Mouse (Mus musculus): ENCODE data around the gene 1700086D15Rik. TPM values are rescaled to one million over a fixed set of nuclear protein-coding genes. Genes with fewer than 3 reads are reported as not detected.

1700086D15Rik gene
- polyA plus RNA-seq (2012; rRNA removed) (0.12 and 0.16 TPM in 2 replicates), polyA plus RNA-seq (2014; fragmentation: Nextera tagmentation; extraction: Ambion mirVana) (not detected in 2 replicates)

- Histone ChIP-seq H3K4me3 (replicated peaks; ENCODE audit: low read length) (no peak within 1 kb of the TSS), H3K27ac (replicated peaks; ENCODE audit: low read depth, low read length) (no peak within 1 kb of the TSS), H3K9me3 (ENCODE audit: control insufficient read depth, low read length) (no peaks in the 10 kb centered on the region), H3K36me3 (ENCODE audit: control insufficient read depth, insufficient read depth, low read length) (no peaks in the 10 kb centered on the region), H3K27me3 (ENCODE audit: control insufficient read depth, insufficient read depth, low read length) (no peaks in the 10 kb centered on the region), H3K4me1 (ENCODE audit: control insufficient read depth, insufficient read depth, low read length) (no peaks in the 10 kb centered on the region; the same call in 1 of the 2 replicates), H3K4me2 (replicated peaks; ENCODE audit: low read depth, low read length, severe bottlenecking) (no peak within 1 kb of the TSS), H3K9ac (ENCODE audit: low read depth, low read length, severe bottlenecking) (no peak within 1 kb of the TSS)
- ATAC-seq (ENCODE audit: low FRiP score, low read depth) (no peak), DNase-seq (ENCODE audit: low spot score) (no peak)
- no peak for TF ChIP-seq POLR2A (IDR thresholded peaks at IDR 0.05; ENCODE audit: borderline replicate concordance, extremely low read depth, insufficient read depth, insufficient read length)
- WGBS: 95% methylated on average over 5 of the region's 5 CpGs
Observed at GRCm38 (mm10) chr11:65159791-65160190, at the start of gene 1700086D15Rik. TSS of gene 1700086D15Rik (minus strand) at chr11:65159891.

- H3K4me3 ChIP-seq (replicated peaks; ENCODE audit: low read length): no peak overlapping the region
- H3K4me2 ChIP-seq (replicated peaks; ENCODE audit: low read depth, low read length, severe bottlenecking): no peak overlapping the region
- H3K36me3 ChIP-seq (ENCODE audit: control insufficient read depth, insufficient read depth, low read length): no peaks in the 10 kb centered on the region
- H3K9ac ChIP-seq (ENCODE audit: low read depth, low read length, severe bottlenecking): no peak overlapping the region
- H3K27me3 ChIP-seq (ENCODE audit: control insufficient read depth, insufficient read depth, low read length): no peaks in the 10 kb centered on the region
- no peak for TF ChIP-seq POLR2A (IDR thresholded peaks at IDR 0.05; ENCODE audit: borderline replicate concordance, extremely low read depth, insufficient read depth, insufficient read length)
- no peak for ATAC-seq (ENCODE audit: low FRiP score, low read depth)
- H3K4me1 ChIP-seq (ENCODE audit: control insufficient read depth, insufficient read depth, low read length): no peaks in the 10 kb centered on the region
- H3K9me3 ChIP-seq (ENCODE audit: control insufficient read depth, low read length): no peaks in the 10 kb centered on the region
- H3K27ac ChIP-seq (replicated peaks; ENCODE audit: low read depth, low read length): no peak overlapping the region
- 51% methylated on average over 6 of the region's 6 CpGs for WGBS
- no peak for DNase-seq (ENCODE audit: low spot score)
Observed at GRCm38 (mm10) chr11:65209441-65209840, 49.8 kb upstream of the 1700086D15Rik start.

DNA sequence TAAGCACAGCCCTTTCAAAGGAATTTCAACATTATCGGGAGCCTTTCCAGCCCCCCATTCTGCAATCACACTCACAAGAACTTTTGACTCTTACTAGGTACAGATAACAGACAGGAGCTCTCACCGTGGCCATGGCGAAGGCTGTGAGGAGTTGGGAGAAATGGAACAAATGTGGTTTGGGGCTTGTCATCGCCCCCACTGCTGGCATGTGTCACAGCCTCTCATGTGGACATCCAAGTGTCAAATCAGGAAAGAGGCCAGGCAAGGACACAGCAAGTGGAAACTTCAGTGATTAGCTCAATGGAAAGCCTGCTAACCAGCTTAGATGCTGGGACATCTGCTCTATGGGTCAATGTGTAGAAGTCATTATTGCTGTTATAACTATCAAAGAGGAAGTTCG is 45.6 kb upstream of the 1700086D15Rik start:
- DNase-seq (ENCODE audit: low spot score): no peak

GRCm38 (mm10) chr11:65204651-65205050 is 45.0 kb upstream of the 1700086D15Rik start:
- Histone ChIP-seq H3K9me3 (ENCODE audit: control insufficient read depth, low read length) (no peaks in the 10 kb centered on the region), H3K36me3 (ENCODE audit: control insufficient read depth, insufficient read depth, low read length) (no peaks in the 10 kb centered on the region), H3K4me2 (replicated peaks; ENCODE audit: low read depth, low read length, severe bottlenecking) (no peak overlapping the region), H3K4me1 (ENCODE audit: control insufficient read depth, insufficient read depth, low read length) (no peaks in the 10 kb centered on the region), H3K27ac (replicated peaks; ENCODE audit: low read depth, low read length) (no peak overlapping the region), H3K4me3 (replicated peaks; ENCODE audit: low read length) (no peak overlapping the region), H3K27me3 (ENCODE audit: control insufficient read depth, insufficient read depth, low read length) (no peaks in the 10 kb centered on the region), H3K9ac (ENCODE audit: low read depth, low read length, severe bottlenecking) (no peak overlapping the region)
- TF ChIP-seq POLR2A (IDR thresholded peaks at IDR 0.05; ENCODE audit: borderline replicate concordance, extremely low read depth, insufficient read depth, insufficient read length): no peak
- no peak for DNase-seq (ENCODE audit: low spot score)
- 79% methylated on average over 13 of the region's 13 CpGs for WGBS
- ATAC-seq (ENCODE audit: low FRiP score, low read depth): no peak

More for the DNA sequence above, 45.6 kb upstream of the 1700086D15Rik start:
- Histone ChIP-seq H3K27me3 (ENCODE audit: control insufficient read depth, insufficient read depth, low read length) (no peaks in the 10 kb centered on the region), H3K9me3 (ENCODE audit: control insufficient read depth, low read length) (no peaks in the 10 kb centered on the region), H3K36me3 (ENCODE audit: control insufficient read depth, insufficient read depth, low read length) (no peaks in the 10 kb centered on the region), H3K4me1 (ENCODE audit: control insufficient read depth, insufficient read depth, low read length) (no peaks in the 10 kb centered on the region), H3K9ac (ENCODE audit: low read depth, low read length, severe bottlenecking) (no peak overlapping the region), H3K4me2 (replicated peaks; ENCODE audit: low read depth, low read length, severe bottlenecking) (no peak overlapping the region), H3K27ac (replicated peaks; ENCODE audit: low read depth, low read length) (no peak overlapping the region), H3K4me3 (replicated peaks; ENCODE audit: low read length) (no peak overlapping the region)
- 87% methylated on average over 5 of the region's 5 CpGs for WGBS
- no peak for TF ChIP-seq POLR2A (IDR thresholded peaks at IDR 0.05; ENCODE audit: borderline replicate concordance, extremely low read depth, insufficient read depth, insufficient read length)
- ATAC-seq (ENCODE audit: low FRiP score, low read depth): no peak

GRCm38 (mm10) chr11:65203020-65203419 is 43.3 kb upstream of the 1700086D15Rik start:
- Histone ChIP-seq H3K36me3 (ENCODE audit: control insufficient read depth, insufficient read depth, low read length) (no peaks in the 10 kb centered on the region), H3K4me2 (replicated peaks; ENCODE audit: low read depth, low read length, severe bottlenecking) (no peak overlapping the region), H3K4me1 (ENCODE audit: control insufficient read depth, insufficient read depth, low read length) (no peaks in the 10 kb centered on the region), H3K9me3 (ENCODE audit: control insufficient read depth, low read length) (no peaks in the 10 kb centered on the region), H3K4me3 (replicated peaks; ENCODE audit: low read length) (no peak overlapping the region), H3K27me3 (ENCODE audit: control insufficient read depth, insufficient read depth, low read length) (no peaks in the 10 kb centered on the region), H3K27ac (replicated peaks; ENCODE audit: low read depth, low read length) (no peak overlapping the region), H3K9ac (ENCODE audit: low read depth, low read length, severe bottlenecking) (no peak overlapping the region)
- DNase-seq (ENCODE audit: low spot score): no peak
- WGBS: 83% methylated on average over 1 of the region's 1 CpGs
- no peak for TF ChIP-seq POLR2A (IDR thresholded peaks at IDR 0.05; ENCODE audit: borderline replicate concordance, extremely low read depth, insufficient read depth, insufficient read length)
- no peak for ATAC-seq (ENCODE audit: low FRiP score, low read depth)

- 47% methylated on average over 5 of the region's 5 CpGs for WGBS
- ATAC-seq (ENCODE audit: low FRiP score, low read depth): no peak
- DNase-seq (ENCODE audit: low spot score): no peak
Observed at GRCm38 (mm10) chr11:65202236-65202635, 42.5 kb upstream of the 1700086D15Rik start.

More at GRCm38 (mm10) chr11:65202236-65202635, 42.5 kb upstream of the 1700086D15Rik start:
- TF ChIP-seq POLR2A (IDR thresholded peaks at IDR 0.05; ENCODE audit: borderline replicate concordance, extremely low read depth, insufficient read depth, insufficient read length): no peak
- no peak overlapping the region for H3K4me2 ChIP-seq (replicated peaks; ENCODE audit: low read depth, low read length, severe bottlenecking)
- H3K9me3 ChIP-seq (ENCODE audit: control insufficient read depth, low read length): no peaks in the 10 kb centered on the region
- no peaks in the 10 kb centered on the region for H3K36me3 ChIP-seq (ENCODE audit: control insufficient read depth, insufficient read depth, low read length)
- H3K27ac ChIP-seq (replicated peaks; ENCODE audit: low read depth, low read length): no peak overlapping the region
- H3K4me1 ChIP-seq (ENCODE audit: control insufficient read depth, insufficient read depth, low read length): no peaks in the 10 kb centered on the region
- H3K9ac ChIP-seq (ENCODE audit: low read depth, low read length, severe bottlenecking): no peak overlapping the region
- no peak overlapping the region for H3K4me3 ChIP-seq (replicated peaks; ENCODE audit: low read length)
- no peaks in the 10 kb centered on the region for H3K27me3 ChIP-seq (ENCODE audit: control insufficient read depth, insufficient read depth, low read length)
